Mouse (Mus musculus) embryonic fibroblast, embryonic 13.5 days (primary cell): ENCODE results near the gene Cstf1. TPM values are rescaled to one million over a fixed set of nuclear protein-coding genes. Genes with fewer than 3 reads are reported as not detected.
A peak's percentile ranks its signal among the peaks of the same experiment; 100 is the strongest.

Experiments used
- H3K27ac ChIP-seq: 2 replicates; pipeline ENCODE4 v1.5.1; 2012; ENCODE audit warnings: low read length, control low read depth, inconsistent platforms; ENCODE audit not compliant: insufficient read depth
- H3K4me1 ChIP-seq: 2 replicates; pipeline ENCODE4 v1.6.1; 2011; ENCODE audit warnings: low read length; ENCODE audit not compliant: control insufficient read depth, insufficient read depth
- H3K4me3 ChIP-seq: 2 replicates; pipeline ENCODE4 v1.5.1; 2011; ENCODE audit warnings: mild to moderate bottlenecking, control low read depth, low read length; ENCODE audit not compliant: insufficient read depth
- CTCF ChIP-seq: IDR thresholded peaks from 2 replicates; pipeline ENCODE4 v1.5.1; 2011; ENCODE audit warnings: mild to moderate bottlenecking, control low read depth, low read length, moderate library complexity, borderline replicate concordance; ENCODE audit not compliant: insufficient read depth
- POLR2A ChIP-seq: IDR thresholded peaks from 2 replicates; pipeline ENCODE4 v1.6.1; 2011; ENCODE audit warnings: low read depth, mild to moderate bottlenecking, control low read depth, low read length, moderate library complexity
- polyA plus RNA-seq: library from polyadenylated mRNA; stranded (reverse); fragments of >200 nt; gene quantifications from 2 replicates; pipeline ENCODE4 v1.2.4, GENCODE M21; 2011; ENCODE audit warnings: low read depth; ENCODE audit not compliant: missing spikeins, insufficient read length

The Cstf1 gene
- polyA plus RNA-seq, 1 experiment, result 30.9 TPM

- H3K4me3 ChIP-seq, result no peak overlapping the region
- no peak overlapping the region; the same call in 1 of the 2 replicates for H3K27ac ChIP-seq
- no peak for TF ChIP-seq POLR2A
- no peak for TF ChIP-seq CTCF
- H3K4me1 ChIP-seq, result no peaks in the 10 kb centered on the region
These were observed 6.1 kb downstream of the Cstf1 start for GRCm38 (mm10) chr2:172376551-172376950.

- H3K4me3 ChIP-seq, result no peak overlapping the region
- peak overlapping the region; percentile 39; the same call in 1 of the 2 replicates for H3K27ac ChIP-seq
- no peaks in the 10 kb centered on the region for H3K4me1 ChIP-seq
- TF ChIP-seq POLR2A (no peak), CTCF (no peak)
These were observed 6.6 kb downstream of the Cstf1 start for GRCm38 (mm10) chr2:172376999-172377515.

DNA sequence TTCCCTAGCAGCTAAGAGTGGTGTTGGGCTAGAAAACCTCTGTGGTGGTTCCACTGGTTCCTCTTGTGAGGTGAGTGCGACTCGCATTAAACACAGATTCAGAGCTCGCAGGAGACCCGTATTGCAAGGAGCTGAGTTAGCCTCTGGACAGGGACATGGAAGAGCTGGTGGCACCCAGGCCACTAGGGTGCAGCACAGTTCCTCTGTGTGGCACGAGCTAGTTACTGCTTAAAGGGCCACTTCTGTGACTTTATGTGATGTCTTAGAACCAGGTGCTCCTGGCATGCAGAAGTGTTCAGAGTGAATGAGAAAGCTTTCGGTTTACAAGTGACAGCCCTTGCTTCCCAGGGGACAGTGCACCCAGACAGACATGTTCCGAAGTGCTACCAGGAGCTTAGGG, 7.9 kb downstream of the Cstf1 start:
- Histone ChIP-seq H3K4me1 (no peaks in the 10 kb centered on the region), H3K4me3 (no peak overlapping the region), H3K27ac (no peak overlapping the region)
- TF ChIP-seq CTCF (peak; percentile 76; the same call in 1 of the 2 replicates), POLR2A (no peak)

- H3K4me1 ChIP-seq, result no peaks in the 10 kb centered on the region
- TF ChIP-seq CTCF (no peak), POLR2A (no peak)
- H3K4me3 ChIP-seq, result no peak overlapping the region
- H3K27ac ChIP-seq, result no peak overlapping the region
These were observed 10.0 kb downstream of the Cstf1 start for GRCm38 (mm10) chr2:172380513-172380912.

DNA sequence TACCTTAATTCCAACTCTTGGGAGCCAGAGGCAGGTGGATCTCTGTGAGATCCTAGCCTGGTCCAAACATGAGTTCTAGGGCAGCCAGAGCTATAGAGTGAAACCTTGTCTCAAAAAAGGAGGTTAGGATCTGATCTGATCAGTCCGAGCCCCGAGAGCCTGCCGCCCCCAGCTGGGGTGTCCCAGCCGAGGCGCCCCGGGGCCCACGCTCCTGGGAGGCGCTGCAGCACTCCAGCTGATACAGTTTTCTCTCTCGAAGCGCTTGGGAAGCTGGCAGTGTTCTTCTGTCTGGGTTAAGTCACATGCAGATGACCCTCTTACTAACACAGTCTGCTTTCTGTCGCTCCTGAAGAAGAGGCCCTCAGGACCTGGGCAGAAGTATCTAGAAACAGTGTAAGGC, 10.9 kb downstream of the Cstf1 start:
- Histone ChIP-seq H3K27ac (no peak overlapping the region), H3K4me1 (no peaks in the 10 kb centered on the region), H3K4me3 (no peak overlapping the region)
- TF ChIP-seq POLR2A, result no peak
- no peak for TF ChIP-seq CTCF

DNA sequence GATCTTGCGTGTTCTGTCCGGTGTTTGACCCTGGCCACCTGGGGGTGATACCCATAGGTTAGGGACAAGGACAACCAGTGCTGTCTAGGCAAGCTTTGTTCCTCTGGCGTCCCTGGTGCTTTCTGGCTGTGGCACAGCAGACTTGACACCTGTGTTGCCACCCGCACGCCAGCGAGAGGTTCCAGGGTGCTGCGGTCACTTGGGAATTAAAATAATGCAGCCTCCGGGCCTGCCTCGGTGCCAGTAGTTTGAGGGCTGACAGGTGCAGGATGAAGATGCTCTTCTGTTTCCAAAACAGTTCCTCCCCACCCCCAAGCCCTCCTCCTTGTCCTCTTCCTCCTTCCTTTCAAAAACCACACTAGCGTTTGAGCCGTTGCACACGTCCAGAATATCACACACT, 11.4 kb downstream of the Cstf1 start:
- TF ChIP-seq POLR2A, result no peak
- no peak for TF ChIP-seq CTCF
- no peak overlapping the region for H3K27ac ChIP-seq
- H3K4me3 ChIP-seq, result no peak overlapping the region
- H3K4me1 ChIP-seq, result no peaks in the 10 kb centered on the region

DNA sequence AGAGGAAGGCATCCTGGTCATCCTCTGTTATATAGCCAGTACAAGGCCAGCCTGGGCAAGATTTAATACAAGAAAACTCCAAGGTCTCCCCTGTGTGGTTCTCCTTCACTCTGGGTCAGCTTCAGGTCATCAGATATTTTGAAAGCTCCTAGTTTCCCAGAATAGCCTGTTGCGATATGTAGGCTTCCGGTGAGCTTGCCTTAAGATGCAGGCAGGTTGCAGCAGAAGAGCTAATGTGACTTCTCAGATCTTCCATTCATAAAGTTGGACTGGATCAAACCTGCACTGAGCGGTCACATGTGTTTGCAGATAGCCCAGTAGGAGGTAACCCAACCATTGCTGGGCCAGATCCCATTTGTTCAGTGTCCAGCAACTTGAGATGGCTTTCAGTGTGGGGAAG, 14.2 kb downstream of the Cstf1 start:
- Histone ChIP-seq H3K27ac (no peak overlapping the region), H3K4me3 (no peak overlapping the region), H3K4me1 (no peaks in the 10 kb centered on the region)
- TF ChIP-seq POLR2A, result no peak
- TF ChIP-seq CTCF, result no peak

- TF ChIP-seq POLR2A (no peak), CTCF (no peak)
- Histone ChIP-seq H3K27ac (no peak overlapping the region), H3K4me3 (no peak overlapping the region), H3K4me1 (0 out of 2 replicates have a peak, but pooled peaks cover 3% of the 10 kb centered on the region)
These were observed 19.9 kb downstream of the Cstf1 start for GRCm38 (mm10) chr2:172390341-172390740.

DNA sequence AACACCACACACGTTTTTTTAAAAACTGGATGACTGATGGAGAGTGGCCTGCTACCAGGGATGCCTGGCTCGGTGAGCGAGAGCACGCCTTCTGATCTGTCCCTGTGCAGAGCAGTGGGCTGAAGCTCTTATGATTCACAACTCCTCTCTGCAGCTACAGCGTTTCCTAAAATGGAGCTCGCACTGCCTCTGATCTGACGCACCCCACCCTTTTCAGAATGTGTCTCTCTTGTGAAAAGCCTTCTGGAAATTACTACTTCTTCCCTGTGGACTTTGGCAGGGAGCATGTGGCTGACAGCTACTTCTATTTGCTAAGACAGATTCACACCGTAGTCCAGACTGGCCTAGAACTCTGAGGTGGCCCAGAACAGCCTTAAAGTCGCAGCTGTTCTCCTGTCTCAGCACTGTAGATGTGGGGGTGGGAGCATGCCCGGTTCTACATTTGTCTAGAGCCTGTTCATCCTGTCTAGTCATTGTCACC, 21.6 kb downstream of the Cstf1 start:
- no peak; the same call in 1 of the 2 replicates for TF ChIP-seq POLR2A
- no peak for TF ChIP-seq CTCF
- Histone ChIP-seq H3K27ac (peak overlapping the region; percentile 19; the same call in 1 of the 2 replicates), H3K4me3 (no peak overlapping the region), H3K4me1 (0 out of 2 replicates have a peak, but pooled peaks cover 3% of the 10 kb centered on the region)

- H3K4me1 ChIP-seq, result 0 out of 2 replicates have a peak, but pooled peaks cover 3% of the 10 kb centered on the region
- H3K27ac ChIP-seq, result no peak within 1 kb of the TSS
- TF ChIP-seq CTCF, result no peak
- no peak for TF ChIP-seq POLR2A
- H3K4me3 ChIP-seq, result no peak within 1 kb of the TSS
These were observed 23.0 kb downstream of the Cstf1 start, which contains the start of gene Cass4 for GRCm38 (mm10) chr2:172393391-172394051. TSS of gene Cass4 (plus strand) at chr2:172393794.
